Mouse (Mus musculus): ENCODE measurements around the gene Col25a1. TPM values are rescaled to one million over a fixed set of nuclear protein-coding genes. Genes with fewer than 3 reads are reported as not detected.

Gene Col25a1
- total RNA-seq, 2 experiments from 2014 or later, result 1.7 to 1.8 TPM

DNA sequence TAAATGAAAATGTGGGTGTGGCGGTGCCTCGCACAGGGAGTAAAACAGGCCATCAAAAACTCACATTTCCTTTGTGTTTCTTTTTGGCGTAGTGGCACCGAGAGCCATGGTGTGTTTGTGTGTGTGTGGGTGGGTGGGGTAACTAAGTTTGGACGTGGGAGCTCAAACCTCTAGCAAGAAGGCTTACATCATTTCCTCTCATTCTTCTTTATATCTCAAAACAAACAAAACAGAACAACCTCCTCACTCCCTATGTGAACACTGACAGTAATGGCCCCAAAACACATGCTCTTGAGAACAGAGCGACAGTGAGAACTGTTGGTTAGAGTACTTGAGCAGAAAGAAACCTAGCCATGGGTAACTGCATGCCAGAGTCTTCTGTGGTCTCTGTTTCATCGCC lies 121.1 kb downstream of the Col25a1 start:
- DNase-seq, result no peak

DNA sequence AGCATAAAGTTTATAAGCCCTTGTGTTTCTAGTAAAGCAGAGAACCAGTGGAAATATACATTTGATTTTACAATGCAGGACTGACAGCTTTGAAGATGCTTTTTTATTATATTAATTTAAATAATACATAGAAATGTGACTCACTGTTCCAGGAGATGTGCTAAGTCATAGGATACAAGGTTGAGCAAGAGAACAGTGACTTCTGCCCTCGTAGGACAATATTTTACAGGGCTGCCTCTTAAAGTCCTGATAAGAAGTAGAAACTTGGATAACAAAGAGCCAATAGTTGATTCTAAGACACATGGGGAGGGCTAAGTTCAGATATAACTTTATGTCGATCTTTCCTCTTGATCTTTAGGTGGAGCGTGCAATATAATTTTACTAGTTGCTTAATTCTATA lies 124.8 kb downstream of the Col25a1 start:
- no peak for DNase-seq

DNA sequence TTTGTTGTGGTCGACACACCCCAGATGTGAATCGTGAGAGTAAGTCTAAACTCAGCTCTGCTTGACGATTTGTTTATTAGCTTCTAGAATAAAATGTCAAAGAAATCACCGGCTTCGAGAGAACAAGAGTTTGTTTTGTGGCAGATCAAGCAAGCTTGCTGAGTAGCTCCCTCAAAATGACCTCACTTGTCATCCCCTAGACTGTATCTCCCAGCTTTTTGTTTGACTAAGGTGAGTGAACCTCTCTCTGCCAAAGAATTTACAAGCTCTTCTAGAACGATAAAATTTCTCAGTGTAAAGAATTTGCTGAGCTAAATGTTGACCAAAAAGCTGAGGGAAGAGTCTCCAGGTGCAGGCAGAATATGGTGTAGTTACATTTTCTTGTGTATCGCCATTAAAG lies 125.3 kb downstream of the Col25a1 start:
- no peak for DNase-seq

DNA sequence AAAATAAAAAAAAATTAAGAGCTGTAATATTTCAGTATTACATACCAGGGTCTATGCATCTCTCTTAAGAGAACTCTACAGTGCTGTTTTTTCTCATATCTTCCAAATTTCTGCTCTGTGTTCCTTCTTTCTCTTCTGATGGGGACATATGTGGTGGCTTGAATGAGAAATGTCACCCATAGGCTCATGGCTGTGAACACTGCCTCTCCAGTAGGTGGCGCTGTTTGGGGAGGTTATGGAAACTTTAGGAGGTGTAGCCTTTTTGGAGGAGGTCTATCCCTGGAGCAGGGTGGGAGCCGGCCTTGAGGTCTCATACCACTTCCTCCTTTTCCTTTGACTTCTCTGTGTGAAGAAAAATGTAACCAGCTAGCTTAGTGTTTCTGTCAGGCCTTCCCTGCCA lies 128.4 kb downstream of the Col25a1 start:
- DNase-seq, result no peak

DNA sequence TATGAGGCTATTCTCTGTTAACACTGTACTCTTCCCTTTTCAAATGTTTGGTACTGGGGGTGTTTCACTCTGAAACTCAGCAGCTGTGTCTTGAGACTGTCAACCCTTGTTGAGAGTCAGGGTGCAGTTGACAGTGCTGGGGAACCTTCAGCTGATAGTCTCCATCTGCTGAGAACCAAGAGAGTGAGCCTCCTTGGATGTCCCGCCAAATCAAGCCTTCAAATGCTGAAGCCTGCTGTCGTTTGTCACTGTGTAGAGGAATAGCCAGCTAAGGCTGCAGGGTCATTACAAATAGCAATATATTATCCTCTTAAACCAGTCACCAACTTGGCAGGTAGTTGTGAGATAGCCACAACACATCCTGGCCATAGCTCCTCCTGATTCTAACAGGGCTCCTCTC lies 129.0 kb downstream of the Col25a1 start:
- no peak for DNase-seq

- no peak for DNase-seq
Measured at GRCm38 (mm10) chr3:130265104-130265503, 133.8 kb downstream of the Col25a1 start.

GRCm38 (mm10) chr3:130270509-130270908 lies 139.2 kb downstream of the Col25a1 start:
- DNase-seq, result no peak

GRCm38 (mm10) chr3:130273949-130274348 lies 142.6 kb downstream of the Col25a1 start:
- no peak for DNase-seq

DNA sequence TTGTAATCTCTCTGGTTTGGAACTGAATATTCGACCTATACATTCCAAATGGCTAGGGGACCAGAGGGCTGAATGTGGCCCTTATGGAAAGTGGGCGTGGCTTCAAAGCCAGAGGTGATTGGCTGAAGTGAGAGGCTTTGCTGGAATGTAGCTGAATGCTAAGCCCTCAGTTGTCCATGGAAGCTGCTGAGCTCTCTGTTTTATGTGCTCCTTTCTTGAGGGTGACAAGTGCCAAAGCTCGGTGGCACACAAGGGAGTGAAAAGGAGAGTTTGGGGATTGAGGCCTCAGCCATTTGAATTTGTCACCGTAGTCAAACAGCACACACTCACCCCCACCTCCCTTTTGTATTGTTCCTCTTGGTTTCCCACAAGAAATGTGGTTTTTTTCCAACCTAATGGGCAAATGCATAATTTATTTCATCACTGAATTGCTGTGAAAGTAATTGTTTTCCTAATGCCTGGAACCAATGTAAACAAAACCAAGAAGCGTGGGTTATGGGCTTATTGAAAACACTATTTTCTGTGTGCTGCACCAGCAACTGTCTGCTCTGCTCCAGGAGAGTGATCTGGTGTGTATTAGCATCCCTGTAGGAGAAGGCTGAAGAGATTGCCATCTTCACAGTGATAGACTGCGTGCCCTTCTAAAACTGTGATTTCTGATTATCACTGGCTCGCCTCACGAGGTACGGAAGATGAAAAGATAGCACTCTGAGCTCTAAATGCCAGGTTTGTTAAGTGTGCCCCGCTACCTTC lies 147.2 kb downstream of the Col25a1 start:
- DNase-seq, result no peak

DNA sequence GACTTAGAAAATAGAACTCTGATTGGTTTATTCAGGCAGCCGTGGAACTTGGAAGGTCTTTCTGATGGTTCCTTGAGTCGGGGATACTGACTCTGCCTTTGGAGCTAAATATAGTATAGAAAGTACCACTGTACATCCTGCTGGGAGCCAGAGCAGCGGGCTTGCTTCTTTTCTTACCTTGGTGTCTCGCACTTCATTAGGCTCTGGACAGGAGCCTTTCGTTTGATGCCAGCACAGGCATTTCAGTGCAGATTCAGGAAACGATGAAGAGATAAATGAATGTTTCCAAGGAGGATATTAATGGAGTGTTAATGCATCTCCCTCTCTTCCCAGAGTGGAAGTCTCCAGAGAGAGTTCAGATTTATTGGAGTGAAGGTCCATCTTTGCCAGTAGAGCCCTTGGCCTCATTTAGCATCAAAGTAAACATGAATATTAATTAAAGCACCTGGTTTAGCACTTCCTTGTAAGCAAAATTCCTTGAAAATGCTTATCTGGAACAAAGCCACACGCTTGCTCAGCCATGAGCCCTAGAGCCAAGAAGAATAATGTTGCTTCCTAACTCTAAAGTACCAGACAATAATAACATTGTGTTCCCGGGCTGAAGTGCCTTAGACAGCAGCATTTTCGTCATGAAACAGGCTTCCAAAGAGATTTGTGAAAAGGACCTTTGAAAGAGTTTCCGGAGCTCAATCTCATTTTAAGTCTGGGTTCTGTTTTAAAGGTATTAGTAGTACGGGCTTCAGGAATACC lies 151.9 kb downstream of the Col25a1 start:
- no peak for DNase-seq

- DNase-seq, result no peak
Measured at GRCm38 (mm10) chr3:130288102-130288501, 156.8 kb downstream of the Col25a1 start.

DNA sequence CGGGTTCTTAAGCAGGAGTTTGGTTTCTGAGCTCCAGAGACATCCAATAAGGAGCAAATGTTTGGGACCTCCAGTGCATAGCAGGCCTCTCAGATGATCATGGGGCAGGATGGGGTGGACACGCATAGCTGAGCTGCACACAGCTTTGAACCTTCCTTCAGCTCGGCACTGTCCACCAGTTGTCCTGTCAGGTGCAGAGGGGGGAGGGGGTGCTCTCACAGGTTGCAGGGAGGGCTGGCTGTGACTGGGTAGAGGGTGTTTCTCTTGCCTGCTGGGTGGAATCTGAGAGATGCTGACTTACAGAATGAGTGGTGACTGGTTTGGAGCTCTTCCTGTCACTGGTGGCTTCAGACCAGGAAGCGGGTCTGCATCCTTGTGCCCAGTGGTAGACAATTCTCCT lies 157.5 kb downstream of the Col25a1 start:
- no peak for DNase-seq

DNA sequence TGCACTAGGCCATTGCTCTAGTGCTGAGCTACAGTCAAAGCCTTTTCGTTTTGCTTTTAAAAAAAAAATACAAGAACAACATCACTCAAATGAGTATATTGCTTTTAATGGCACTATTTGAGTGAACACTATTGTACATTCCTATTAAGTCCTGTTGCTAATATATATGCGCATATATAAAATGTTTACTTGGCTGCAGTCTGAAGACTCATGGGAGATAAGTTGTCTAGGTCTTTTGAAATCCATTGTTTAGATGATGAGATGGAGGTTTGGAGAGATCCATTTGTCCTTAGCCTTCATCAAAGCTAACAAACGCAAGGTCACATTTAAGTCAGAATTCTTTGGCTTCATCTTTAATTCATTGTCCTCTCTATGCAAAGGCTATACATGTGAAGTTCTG lies 157.9 kb downstream of the Col25a1 start:
- no peak for DNase-seq

DNA sequence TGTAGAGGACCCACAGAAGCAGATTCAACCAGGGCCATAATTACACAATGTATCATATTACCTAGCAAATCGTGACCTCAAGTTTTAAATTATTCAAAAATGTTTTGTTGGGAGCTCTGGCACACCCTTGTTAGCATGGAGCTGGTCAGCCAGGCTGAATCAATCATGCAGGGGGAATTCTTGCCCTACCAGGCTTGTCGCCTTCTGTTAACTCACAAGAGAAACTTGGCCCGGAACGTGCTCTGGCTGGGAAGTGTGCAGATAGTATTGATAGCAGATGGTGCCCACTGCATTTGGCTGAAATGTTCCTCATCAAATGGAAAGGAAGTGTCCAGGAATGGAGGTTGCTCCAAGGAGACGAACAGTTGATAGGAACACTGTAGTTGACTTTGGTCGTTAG lies 158.9 kb downstream of the Col25a1 start:
- DNase-seq, result no peak

DNA sequence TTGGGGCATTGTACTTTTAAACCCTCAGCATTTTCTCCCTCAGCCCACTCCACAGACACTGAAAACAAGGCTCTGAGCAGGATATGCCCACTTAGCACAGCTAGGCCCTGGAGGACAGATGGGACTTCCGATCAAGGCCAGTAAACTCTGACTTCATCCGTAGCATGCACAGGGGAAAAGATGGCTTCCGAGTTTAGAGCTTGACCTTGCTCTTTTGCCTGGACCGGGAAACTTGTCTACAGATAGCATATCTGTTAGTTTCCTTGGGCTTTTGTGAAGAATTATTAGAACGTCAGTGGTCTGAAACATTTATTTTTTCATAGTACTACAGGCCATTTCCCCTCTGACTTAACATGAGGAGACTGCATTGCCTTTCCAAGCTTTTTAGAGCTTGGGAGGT lies 159.4 kb downstream of the Col25a1 start:
- no peak for DNase-seq

DNA sequence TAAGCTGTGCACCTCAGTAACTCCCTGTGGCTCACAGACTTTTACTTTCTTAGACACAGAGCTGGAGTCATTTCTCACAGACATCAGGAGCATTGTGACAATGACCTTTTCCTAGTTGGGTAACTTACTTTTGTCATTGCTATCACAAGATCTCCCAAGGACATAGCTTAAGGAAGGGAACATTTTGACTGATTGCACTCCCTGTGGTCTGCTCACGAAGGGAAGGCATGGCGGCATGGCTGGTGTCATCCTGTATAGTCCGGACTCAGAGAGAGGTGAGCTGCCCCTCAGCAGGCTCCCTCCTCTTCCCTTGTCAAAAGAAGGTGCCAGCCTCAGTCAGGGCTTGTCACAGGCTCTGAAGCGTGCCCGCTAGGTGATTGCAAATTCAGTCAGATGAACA lies 160.6 kb downstream of the Col25a1 start:
- no peak for DNase-seq

DNA sequence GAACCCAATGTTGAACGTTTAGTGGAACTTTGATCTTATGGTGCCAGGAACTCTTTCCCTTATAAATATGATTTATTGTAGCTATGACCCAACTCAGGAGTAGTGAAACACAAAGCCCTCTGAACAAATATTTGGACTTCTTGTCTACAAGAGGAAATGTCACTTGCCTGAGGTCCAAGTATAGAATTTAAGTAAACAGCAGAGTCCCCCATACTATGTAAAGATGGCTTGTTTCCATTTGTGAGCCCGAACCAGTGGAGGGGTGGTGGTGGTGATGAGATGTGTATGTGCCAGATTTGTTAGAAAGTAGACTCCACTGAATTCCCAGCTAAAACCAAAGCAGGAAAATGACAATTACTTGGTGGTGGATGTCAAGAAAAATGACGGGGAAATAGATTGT lies 169.2 kb downstream of the Col25a1 start:
- DNase-seq, result no peak

DNA sequence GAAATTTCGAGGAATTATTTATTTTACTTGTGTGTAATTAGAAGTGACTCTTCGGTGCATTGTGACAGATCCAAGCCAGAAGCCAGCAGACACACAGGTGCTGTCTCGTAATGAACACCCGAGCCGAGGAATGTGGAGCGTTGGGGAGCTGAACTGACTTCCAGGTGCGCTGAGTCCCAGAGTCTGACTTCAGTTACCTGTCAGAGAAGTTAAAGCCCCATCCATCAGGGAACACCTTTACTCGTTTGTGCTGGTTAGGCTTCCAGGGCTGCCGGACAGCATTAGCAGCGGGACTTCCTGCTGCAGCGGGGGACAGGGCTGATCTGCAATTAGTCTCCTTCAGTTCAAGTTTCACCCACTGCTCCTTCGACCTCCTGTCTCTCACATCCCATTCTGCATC lies 172.3 kb downstream of the Col25a1 start:
- no peak for DNase-seq

- no peak for DNase-seq
Measured at GRCm38 (mm10) chr3:130304827-130305226, 173.5 kb downstream of the Col25a1 start.

DNA sequence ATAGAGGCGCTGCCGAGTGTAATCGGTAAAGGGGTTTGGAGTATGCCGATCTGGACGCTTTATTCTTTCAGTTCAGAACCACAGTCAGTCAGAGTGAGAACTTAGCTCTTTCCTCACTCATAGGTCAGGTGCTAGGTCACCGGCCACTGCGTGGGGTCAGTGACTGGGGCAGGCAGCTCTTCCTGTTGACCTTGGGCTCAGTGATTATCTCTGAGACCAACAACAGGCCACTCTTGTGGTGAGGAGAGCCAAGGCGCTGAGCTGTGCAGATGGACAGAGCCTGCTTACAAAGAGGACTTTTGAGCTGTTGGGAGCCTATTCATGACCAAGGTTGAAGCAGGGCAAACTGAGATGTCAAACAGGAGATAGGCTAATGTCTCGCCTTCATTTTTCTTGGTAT lies 174.4 kb downstream of the Col25a1 start:
- no peak for DNase-seq

GRCm38 (mm10) chr3:130309277-130309676 lies 178.0 kb downstream of the Col25a1 start:
- DNase-seq, result no peak

- no peak for DNase-seq
Measured at GRCm38 (mm10) chr3:130310694-130311305, 179.5 kb downstream of the Col25a1 start.

DNA sequence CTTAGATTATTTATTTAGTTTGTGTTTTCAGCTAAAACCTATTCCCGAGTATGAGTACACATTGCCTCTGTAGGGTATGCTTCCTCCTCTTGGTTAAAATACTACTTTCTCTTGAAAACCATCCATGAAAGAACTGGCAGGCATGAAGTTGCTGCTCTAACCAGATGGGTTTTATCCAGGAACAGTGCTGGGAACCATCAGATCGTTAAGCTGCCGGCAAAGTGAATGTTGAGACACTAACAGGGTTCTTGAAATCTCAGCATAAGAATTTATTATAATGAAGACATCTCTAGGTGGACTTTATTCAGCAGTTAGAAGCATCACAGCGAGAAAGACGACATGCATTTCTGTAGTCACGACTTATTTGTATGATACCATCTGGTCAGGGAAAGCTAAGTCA lies 181.9 kb downstream of the Col25a1 start:
- no peak for DNase-seq
